Mouse (Mus musculus): ENCODE measurements around the gene Zpr1.

Gene Zpr1

DNA sequence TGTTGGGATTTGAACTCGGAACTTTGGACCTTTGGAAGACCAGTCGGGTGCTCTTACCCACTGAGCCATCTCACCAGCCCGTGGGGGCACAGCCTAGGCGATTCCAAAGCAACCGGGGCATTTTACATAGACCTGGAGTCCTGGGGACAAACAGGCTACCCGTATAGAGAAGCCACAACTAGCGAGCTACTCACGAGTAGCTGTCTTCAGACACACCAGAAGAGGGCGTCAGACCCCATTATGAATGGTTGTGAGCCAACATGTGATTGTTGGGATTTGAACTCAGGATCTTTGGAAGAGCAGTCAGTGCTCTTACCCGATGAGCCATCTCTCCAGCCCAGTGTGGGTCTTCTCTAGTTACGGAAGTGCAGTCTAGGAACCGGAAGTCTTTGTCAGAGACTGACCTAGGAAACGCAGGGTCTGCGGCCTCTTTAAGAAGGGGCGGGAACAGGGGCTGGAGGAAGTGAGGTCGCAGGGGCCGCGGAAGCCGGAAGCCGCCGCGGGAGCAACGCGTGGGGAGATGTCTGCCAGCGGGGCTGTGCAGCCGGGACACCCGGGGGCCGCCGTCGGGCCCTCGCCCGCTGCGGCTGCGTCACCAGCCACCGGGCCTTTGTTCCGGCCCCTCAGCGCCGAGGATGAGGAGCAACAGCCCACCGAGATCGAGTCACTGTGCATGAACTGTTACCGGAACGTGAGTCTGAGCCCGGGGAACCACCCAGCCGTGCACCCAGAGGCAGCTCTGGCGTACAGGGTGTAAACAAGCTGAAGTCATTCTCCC is at the start of gene Zpr1:
TSS of gene Zpr1 (plus strand) at position 388 of the 778 bp plus-strand sequence.
- peak; percentile 94 for DNase-seq (ENCODE audit: low spot score)

DNA sequence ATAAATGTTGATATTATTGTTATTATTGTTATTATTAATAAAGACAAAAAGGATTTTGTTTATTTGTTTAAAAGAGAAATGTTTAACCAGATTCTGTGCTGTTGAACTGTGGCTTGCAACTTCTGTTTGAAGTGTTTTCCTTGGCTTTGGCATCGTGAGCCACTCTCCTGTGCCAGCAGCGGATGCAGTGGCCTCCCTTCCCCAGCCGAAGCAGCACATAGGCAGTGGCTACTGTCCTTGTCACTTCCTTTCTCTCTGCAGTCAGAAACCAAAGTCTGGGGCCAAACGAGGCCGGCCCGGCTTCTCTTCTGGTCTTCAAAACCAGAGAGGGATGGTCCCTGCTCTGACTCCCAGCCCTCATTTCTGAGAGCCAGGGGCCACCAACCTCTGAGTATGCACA is 49.8 kb upstream of the Zpr1 start:
- no peak for DNase-seq (ENCODE audit: low spot score)

DNA sequence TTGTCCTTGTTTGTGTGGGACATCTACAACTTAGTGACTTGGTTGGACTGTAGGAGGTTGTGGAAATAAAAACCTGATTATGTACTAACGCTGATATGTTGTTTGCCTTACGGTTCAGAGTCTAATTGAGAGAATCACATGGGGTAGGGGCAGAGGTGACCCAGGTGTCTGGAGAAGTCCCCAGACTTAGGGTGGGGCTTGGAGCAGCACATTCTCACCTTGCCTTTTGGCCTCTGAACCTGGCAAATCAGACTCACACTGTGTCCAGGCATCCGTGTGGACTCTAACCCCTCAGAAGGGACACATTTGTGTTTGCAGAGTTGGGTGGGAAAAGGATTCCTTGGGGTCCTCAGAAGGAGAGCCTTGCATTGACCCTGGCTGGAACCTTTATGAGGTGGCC is 48.8 kb upstream of the Zpr1 start:
- DNase-seq (ENCODE audit: low spot score), result no peak

DNA sequence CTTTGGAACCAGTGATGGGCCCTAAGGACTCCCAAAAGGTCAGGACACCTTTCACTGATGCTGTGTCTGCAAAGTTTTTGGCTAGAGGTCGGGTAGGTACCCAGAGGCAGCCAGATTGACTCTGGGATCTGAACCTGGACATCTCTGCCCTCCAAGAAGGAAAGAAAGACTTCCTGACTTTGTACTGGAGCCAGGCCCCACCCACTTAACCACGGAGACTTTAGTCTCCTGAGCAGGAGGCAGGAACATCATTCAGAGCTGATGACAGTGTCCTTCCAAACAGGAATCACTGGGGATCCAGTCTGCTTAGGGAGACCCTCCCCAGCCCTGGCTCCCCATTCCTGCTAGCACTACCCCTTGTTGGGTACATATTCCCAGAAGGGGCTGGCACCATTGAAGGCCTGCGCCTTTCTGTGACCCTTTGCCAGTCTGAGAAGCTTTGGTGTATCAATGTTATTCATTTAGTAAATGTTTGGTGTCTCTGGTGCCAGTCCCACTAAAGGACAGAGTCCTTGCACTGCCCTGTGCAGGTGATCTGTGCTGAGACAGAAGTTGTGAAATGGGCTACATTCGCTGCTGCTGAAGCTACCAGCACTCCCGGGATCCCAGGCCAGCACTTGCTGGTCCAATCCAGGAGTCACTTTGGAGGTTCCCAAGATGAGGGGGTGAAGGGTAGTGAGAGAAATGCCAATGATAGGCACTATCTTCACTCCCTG is 47.8 kb upstream of the Zpr1 start:
- no peak for DNase-seq (ENCODE audit: low spot score)

DNA sequence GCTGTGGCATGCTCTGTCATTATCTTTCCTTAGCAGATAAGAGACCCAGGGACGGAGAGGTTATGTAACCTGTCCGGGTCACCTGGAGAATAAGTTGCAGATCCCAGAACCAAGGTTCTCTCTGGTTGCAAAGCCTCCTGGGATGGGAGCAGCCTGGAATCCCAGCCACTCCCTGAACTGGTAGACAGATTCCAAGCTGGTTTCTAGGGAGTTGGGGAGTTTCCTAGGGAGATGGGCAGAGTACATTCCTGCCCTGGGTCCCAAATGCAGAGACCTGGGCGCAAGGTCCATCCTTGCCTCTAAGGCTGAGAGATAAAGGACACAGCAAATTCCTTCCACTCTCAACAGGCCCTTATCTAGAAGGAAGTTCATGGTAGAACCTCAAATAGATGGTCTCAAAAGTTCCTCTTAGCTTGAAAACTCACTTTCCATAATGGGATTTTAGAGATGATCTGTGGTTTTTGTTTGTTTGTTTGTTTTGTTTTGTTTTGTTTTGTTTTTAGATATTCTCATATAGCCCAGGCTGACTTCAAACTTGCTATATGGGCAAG is 45.7 kb upstream of the Zpr1 start:
- DNase-seq (ENCODE audit: low spot score), result no peak

DNA sequence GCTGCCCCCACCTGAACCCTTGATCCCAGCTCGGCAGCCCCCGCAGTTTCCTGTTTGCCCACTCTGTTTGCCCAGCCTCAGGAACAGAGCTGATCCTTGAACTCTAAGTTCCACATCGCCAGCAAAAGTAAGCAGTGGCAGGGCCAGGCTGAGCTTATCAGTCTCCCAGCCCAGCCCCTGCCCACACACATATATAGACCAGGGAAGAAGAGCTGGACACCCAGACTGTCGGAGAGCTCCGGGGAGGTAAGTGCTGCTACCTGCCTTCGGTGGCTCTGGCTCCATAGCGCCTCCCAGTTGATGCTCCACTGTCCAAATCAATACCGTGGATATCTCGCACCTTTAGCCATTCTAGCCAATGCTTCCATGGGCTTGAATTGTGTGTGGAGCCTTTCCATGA is 44.4 kb upstream of the Zpr1 start, which contains the start of gene Apoa1:
TSS of gene Apoa1 (plus strand) at position 90 of the 400 bp plus-strand sequence.
- DNase-seq (ENCODE audit: low spot score), result no peak

DNA sequence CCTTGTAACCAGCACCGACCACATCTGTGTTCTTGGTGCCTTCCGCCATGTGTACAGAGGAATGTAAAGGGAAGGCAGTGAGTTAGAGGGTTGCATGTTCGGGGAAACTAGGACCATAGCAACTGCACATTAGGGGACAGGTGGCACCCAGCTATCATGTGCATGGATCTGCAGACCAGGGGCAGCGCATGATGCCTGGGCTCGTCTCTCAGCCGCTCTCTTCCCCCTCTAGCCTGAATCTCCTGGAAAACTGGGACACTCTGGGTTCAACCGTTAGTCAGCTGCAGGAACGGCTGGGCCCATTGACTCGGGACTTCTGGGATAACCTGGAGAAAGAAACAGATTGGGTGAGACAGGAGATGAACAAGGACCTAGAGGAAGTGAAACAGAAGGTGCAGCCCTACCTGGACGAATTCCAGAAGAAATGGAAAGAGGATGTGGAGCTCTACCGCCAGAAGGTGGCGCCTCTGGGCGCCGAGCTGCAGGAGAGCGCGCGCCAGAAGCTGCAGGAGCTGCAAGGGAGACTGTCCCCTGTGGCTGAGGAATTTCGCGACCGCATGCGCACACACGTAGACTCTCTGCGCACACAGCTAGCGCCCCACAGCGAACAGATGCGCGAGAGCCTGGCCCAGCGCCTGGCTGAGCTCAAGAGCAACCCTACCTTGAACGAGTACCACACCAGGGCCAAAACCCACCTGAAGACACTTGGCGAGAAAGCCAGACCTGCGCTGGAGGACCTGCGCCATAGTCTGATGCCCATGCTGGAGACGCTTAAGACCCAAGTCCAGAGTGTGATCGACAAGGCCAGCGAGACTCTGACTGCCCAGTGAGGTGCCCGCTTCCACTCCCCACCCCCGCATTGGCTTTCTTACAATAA is 43.1 kb upstream of the Zpr1 start:
- DNase-seq (ENCODE audit: low spot score), result peak; percentile 90

DNA sequence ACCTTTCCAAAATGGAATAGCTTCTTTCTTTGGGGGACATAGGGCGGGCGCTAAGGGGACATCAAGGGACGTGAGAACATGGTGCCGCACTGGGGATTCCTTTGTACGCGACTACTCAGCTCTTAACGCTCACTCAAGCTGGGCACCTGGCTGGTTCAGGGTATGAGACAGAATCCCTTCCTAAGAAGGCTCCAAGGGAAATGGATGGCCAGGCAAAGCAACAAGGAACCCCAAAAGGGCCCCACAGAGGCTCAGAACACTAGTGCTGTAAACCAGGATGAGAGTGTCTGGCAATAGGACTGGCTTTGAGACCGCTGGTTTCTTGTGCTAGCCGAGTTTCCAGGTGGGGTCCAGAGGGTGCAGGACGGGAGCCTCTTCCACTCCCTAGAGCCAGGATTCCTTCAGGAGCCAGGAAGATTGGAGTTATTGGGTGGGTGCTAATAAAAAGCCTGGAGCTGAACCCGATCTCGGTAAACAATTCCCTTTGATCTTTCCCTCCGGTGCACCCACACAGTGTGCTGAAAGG is 42.4 kb upstream of the Zpr1 start:
- peak; percentile 33 for DNase-seq (ENCODE audit: low spot score)

DNA sequence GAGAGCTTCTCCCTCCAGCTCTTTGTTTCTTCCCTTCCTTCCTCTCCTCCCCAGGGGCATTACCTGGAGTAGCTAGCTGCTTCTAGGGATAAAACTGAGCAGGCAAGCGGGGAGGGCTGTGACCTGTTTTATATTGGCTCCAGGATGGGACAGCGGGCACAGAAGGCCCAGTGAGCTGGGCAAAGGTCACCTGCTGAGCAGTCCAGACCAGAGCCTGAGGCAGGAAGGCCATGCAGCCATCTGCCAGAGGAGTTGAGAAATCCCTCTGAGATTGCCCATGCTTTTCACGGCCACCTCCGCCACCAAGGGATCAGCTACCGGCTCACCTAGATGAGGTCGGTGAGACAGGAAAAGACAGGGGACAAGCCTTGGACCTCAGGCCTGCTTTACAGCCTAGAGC is 37.7 kb upstream of the Zpr1 start:
- no peak for DNase-seq (ENCODE audit: low spot score)

DNA sequence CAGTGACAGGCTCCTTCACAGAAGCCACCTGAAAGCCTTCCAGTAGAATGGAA is 37.4 kb upstream of the Zpr1 start, which contains the start of gene Apoc3:
TSS of gene Apoc3 (minus strand) at position 41 of the 53 bp plus-strand sequence.
- no peak for DNase-seq (ENCODE audit: low spot score)

DNA sequence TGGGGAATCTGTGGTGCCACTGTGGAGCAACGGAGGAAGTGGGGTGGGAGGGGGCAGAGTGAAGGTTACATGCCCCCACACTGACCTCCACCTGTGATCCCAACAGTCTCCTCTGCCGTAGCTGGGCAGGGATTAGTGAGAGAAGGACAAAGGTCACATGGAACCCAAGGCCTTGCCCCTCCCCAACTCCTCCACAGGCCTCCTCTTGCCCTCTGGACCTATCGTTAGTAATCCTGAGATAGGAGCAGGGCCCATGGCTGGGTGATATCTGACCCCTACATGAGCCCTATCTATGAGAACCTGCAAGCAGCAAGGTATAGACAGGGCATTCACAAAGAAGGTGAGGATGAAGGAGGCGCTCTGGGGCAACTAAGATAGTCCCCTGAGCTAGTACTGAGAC is 37.2 kb upstream of the Zpr1 start:
- no peak for DNase-seq (ENCODE audit: low spot score)

DNA sequence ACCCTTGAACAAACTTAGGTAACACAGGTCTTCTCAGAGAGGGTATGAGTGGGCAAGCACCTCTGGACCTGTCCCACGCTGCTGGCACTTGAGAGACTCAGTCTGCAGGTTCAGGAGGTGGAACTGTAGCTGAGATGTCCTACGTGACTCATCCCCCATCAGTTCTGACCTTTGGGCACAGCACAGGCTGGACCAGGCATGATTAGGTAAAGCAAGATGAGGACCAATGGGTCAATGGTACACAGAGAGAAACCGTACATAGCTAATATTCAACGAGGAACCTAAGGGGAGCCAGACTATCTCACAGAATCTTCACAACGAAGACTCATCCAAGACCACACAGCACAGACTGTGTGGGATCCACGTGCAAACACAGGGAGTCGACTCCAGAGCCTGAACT is 34.0 kb upstream of the Zpr1 start:
- no peak for DNase-seq (ENCODE audit: low spot score)

DNA sequence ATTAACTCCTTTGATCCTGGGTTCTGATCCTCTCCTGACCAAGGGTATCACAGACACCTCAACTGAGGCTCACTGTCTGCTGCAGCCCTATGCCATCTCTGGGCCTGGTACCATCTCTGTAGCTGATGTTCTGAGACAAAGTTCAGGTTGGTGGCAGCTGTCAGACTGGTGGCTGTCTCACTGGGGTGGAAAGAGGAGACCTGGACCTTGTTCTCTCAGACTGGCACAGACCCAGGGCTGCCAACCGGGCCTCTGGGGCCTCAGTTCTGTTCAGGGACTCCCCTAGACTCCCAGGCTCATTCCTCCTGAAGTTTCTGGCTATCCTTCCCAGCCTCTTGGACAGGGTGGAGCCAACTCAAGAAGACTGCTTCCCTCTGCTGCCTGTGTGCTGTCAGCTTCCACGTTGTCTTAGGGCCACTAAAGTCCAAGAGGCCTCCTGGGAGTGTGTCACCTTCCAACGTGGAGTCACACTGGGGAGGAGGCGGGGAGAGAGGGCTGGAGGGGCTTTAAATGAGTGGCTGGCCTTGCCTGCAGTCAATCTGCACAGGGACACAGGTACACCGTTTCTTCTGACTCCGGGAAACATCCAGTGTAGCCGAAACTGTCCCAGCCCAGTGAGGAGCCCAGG is 32.2 kb upstream of the Zpr1 start, which contains the start of gene Apoa4:
TSS of gene Apoa4 (plus strand) at position 171 of the 628 bp plus-strand sequence.
- DNase-seq (ENCODE audit: low spot score), result no peak

DNA sequence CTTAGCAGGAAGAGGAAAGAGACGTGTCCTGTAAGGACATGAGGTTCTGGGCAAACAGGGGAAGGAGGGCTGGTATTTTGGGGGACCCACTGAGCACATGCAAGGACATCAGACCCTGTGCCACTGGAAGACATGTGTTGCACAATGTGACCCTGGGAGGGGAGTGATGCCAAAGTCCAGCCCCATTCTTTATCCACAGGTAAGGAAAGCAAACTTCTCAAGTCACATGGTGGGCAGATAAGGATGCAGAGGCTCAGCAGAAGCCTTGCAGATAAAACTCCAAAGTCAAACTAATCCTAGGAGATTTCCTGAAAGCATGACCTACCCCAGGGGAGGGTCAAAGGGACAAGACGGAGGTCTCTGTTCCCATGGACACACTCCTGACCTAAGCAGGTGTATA is 31.0 kb upstream of the Zpr1 start:
- DNase-seq (ENCODE audit: low spot score), result no peak

DNA sequence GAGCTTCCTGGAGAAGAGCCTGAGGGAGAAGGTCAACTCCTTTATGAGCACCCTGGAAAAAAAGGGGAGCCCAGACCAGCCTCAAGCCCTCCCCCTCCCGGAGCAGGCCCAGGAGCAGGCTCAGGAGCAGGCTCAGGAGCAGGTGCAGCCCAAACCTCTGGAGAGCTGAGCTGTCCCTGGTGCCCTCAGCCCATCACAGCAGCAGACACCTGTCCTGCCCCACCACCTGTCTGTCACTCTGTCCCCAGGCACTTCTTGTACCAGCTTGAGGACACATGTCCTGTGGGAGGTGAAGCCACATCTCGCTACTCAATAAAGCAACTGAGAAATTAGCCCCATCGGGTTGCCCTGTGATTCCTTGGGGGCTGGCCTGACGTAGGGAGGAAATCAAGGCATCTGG is 29.7 kb upstream of the Zpr1 start:
- no peak for DNase-seq (ENCODE audit: low spot score)

DNA sequence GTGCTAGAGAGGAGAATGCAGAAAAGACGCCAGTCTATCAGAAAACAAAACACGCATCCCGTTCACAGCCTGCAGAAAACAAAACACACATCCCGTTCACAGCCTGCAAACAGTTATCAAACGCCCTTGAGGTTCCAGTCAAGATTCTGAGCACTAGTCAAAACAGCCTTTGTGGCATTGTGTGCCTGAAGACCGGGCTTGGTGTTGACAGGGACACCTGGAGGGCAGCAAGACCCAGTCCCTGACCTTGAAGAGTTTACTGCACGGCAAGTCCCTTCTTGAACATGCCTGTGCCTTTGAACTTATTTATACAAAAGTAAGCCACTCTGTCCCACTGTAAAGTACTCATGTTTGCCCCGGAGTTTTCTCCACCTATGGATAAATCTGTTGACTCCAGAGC is 29.3 kb upstream of the Zpr1 start:
- no peak for DNase-seq (ENCODE audit: low spot score)

DNA sequence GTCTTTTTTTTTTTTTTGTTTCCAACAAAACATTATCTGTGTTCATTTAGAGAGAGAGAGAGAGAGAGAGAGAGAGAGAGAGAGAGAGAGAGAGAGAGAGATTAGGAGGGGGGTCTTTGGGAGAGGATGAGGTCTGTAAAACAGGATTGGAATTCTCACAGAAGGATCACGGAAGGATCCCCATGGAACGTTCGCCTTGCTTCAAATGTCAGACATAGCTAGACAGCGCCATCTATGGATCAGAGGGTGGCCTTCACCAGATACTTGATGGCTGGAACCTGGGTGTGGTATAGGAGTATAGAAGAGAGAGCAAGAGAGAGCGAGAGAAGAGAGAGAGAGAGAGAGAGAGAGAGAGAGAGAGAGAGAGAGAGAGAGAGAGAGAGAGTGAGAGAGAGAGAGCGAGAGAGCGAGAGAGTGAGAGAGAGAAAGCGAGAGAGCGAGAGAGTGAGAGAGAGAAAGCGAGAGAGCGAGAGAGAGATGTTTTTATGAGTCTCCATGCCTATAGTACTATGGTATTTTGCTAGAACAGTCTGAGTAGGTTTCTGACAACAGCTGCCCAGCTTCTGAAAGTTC is 26.0 kb upstream of the Zpr1 start:
- DNase-seq (ENCODE audit: low spot score), result peak; percentile 95

DNA sequence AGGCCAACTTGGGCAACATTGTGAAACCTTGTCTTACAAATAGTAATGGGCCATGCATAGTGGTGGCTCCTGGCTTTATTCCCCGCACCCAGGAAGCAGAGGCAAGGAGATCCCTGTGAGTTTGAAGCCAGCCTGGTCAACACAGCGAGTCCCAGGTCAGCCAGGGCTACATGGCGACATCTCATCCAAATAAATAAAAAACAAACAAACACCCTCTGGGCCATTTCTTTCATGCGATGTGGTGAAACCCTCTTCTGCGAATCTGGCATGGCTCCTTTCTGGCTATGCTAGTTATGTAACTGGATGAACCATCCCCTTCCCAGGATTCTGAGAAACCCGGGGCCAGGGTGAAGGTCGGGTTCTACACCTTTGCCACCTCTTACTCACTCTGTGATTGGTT is 16.7 kb upstream of the Zpr1 start:
- DNase-seq (ENCODE audit: low spot score), result no peak

DNA sequence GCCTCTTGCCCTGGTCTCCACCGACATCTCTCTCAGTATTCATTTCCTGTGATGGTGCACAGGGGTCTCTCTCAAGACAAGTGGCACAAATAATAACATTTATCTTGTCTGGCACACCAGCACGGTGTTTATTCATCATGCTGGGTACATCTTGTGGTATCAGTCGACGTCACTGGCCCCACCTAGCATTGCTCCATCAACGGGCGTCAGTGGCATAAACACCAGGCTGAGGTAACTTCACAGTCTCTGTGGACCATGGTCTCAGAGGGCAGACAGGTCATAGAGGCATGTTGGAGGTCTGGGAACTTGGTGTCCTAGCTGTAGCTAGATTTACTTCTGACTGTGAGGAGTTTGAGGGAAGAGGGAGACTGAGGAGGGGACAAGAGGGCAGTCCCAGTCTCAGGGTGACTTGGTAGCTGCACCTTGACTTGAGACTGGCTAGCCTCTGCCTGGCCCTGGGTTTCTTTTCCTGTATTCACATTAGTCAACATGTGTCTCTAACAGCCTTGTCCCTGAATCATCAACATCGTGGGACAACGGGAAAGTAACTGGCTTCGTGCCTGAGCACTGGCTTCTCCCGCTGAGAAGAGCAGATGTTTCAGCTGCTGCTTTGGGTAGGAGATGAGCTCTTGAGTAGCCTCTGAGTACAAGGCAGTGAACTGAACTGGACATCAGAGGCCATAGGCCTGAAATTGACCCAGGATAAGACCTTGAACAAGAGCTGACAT is 16.0 kb upstream of the Zpr1 start:
- no peak for DNase-seq (ENCODE audit: low spot score)

DNA sequence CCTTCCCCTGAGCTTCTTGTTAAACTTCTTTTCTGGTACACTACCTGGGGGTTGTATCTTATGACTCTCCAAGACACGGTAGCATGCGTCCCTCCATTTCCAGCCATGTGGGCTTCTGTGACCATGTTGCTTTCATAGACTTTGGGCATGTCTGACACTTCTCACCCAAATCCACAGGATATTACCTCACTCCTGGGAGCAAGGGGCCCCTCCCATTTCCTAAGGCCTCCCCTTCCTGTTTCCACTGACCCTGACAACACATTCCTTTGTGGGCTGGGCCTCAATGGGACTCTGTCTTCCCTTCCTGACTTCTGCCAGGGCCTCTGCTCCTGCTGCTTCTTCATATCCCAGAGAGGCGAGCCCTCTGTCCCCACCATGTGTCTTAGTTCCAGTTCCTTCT is 15.3 kb upstream of the Zpr1 start:
- DNase-seq (ENCODE audit: low spot score), result peak; percentile 18

DNA sequence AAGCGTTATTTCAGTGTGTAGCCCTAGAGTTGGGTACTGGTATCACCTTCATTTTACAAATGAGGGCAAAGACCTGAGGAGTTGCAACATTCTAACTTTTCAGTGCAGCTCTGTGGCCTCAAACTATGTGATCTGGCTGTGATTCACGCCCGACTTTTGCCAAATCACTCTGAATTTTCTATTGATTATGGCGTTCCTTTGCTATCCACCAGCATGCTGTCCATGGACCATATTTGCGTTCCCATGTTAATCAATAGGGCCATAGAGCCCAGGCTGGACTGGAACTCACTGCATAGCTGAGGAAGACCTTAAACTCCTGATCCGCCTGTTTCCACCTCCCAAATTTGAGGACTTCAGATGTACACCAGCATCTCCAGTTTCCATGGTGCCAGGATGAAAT is 13.8 kb upstream of the Zpr1 start:
- no peak for DNase-seq (ENCODE audit: low spot score)
